Mouse (Mus musculus) monocyte, adult 2 months (primary cell): ENCODE results near the gene Lin7b.
A peak's percentile ranks its signal among the peaks of the same experiment; 100 is the strongest.

ENCODE experiments used
- DNase-seq, 2 experiments: peaks; one replicate each; pipeline ENCODE4 v3.0.0; 2022; ENCODE audit warnings: low spot score in 2 of 2, low read depth in 1 of 2

Lin7b gene

DNA sequence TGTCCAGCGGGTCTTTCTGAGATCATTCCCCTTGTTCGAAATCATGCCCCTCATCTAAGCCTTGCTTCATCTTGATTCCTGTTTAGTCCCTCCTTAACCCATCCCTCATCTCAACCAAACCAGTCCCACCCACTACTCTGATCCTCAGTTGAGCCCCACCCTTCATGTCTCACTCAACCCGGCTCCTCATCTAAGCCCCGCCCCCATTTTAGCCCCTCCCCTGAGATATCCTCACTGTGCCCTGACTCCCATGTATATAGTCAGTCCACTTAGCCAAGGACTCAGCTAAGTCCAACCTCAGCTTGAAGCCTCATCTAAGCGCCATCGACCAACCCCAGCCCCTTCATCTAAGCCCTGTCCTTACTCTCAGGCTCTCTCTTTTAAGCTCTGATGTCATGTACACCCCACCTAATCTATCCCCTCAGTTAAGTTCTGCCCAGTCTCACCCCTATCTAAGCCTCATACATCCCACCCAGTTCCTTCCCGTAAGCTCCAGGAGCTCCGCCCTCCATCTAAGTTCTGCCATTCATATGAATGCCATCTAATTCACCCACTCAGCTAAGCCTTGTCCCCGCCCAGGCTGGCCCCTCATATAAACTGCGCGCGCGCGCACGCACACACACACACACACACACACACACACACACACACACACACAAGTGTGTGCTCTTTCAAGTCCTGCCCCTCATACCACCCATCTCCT lies 14.9 kb downstream of the Lin7b start:
- DNase-seq: no peak

GRCm38 (mm10) chr7:45353041-45353440 lies 17.3 kb downstream of the Lin7b start:
- no peak for DNase-seq

DNA sequence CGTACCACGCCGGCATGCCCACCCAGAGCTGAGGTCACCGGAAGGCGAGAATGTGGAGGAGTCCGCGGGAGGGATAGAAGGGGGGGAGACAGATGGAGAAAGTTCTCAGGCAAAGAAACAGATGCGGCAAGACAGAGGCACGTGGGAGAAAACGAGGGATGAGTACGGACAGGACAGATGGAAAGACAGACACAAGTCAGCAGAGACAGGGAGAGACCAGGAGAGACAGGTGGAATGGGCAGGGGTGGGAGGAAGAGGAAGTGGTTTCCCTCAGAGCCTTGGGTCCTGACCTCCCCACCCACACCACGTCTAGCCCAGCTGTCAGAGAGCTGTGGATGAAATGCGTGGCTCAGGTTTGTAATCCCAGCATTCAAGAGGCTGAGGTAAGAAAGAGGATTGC lies 23.5 kb downstream of the Lin7b start:
- DNase-seq: no peak

DNA sequence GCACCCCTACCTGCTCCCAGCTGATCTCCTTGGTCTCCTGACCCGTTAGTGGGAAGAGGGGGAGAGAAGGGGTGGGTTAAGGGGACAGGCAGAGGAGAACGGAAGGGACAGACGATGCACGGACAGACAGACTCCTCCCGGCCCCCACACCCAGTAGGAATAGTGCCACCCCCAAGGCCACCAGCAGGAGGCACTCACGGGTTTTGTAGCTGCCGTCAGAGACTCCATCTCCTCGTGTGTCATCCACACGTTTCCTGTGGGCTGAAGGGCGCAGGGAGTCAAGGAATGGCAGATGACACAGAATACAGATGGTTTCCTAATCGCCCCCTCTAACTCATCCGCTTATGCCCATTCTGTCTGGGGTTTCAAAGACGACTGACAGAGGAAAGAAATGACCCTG lies 26.8 kb downstream of the Lin7b start:
- no peak for DNase-seq

DNA sequence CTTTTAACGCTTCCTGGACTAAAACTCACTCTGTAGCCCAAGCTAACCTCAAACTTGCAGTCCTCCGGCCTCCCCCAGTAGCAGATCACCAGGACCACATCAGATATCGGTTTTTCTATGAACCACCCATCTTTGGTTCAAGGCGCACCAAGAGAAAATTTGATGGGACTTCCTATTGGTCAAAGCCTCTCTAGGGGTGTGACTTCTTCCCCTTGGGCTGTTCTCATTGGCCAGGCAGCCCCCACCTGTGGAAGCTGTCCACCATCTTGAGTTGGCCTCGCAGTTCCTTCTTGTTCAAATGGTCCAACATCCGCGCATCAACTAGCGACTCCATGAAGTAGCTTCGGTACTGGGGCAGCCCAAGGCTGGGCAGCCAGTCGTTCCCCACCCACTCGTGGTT lies 28.3 kb downstream of the Lin7b start:
- no peak for DNase-seq

DNA sequence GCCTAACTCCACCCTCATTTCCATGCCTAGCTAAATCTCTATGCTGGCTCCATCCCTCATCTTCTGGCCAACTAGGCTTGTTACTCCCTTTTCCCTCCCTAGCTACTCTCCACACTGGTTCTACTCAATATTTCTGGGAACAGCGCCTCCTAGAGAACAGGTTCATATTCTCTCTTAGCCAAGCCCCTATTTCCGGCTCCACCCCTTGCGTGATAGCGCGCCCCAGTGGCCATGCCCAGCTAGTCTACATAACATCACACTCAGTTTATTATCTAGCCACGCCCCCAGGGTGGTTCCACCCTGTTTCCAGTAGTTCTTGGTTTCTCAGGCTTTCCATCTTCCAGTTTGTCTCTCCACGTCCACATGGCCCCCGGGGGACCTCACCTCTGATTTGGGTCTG lies 29.1 kb downstream of the Lin7b start:
- peak; percentile 66 to 77 for DNase-seq

GRCm38 (mm10) chr7:45340669-45341068 lies 29.7 kb downstream of the Lin7b start:
- DNase-seq: no peak

- DNase-seq: no peak
Observed at GRCm38 (mm10) chr7:45340066-45340442, 30.3 kb downstream of the Lin7b start.

- DNase-seq: peak in 1 of 2 experiments; percentile 65
Observed at GRCm38 (mm10) chr7:45339410-45340065, 30.8 kb downstream of the Lin7b start.

- DNase-seq: no peak
Observed at GRCm38 (mm10) chr7:45338161-45338911, 32.0 kb downstream of the Lin7b start.

- no peak for DNase-seq
Observed at GRCm38 (mm10) chr7:45337469-45337868, 32.9 kb downstream of the Lin7b start.

GRCm38 (mm10) chr7:45336319-45336718 lies 34.1 kb downstream of the Lin7b start:
- no peak for DNase-seq

DNA sequence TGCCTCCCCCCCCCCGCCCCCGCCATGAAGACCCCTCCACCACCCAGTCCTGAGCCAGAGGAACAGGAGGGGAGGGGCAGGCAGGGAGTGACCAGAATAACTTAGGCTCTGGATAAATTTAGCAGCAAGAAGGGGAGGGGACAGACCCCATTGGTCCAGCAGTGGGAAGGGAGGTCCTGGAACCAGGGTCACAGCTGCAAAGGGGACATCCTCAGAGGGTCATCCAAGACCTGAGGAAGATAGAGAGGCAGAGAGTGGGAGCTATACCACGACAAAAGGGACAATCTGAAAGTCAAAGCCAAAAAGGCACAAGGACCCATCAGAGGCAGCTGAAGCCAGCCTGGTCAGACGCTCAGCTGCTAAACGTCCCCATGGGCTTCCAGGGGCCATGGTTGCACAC lies 35.3 kb downstream of the Lin7b start, which contains the start of gene Hrc:
TSS of gene Hrc (plus strand) at position 235 of the 400 bp plus-strand sequence.
- DNase-seq: no peak

DNA sequence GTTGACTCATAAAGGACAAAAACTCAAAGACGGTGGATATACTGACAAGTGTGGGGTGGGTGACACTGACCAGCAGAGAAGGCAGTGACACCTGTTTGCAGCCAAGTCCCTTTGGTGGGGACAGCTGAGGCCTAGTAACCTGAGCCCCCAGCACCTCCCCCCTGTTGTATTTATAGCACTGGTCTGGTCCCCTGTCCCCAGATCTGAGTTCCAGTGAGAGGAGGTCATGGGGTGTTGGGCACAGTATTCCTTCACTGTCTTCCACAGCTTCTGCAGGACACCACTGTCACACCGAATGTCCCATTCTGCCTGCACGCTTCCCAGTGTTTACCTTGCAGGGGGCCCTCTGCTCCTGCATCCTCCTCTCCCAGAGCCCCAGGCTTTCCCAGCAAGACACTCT lies 35.8 kb downstream of the Lin7b start:
- DNase-seq: no peak

DNA sequence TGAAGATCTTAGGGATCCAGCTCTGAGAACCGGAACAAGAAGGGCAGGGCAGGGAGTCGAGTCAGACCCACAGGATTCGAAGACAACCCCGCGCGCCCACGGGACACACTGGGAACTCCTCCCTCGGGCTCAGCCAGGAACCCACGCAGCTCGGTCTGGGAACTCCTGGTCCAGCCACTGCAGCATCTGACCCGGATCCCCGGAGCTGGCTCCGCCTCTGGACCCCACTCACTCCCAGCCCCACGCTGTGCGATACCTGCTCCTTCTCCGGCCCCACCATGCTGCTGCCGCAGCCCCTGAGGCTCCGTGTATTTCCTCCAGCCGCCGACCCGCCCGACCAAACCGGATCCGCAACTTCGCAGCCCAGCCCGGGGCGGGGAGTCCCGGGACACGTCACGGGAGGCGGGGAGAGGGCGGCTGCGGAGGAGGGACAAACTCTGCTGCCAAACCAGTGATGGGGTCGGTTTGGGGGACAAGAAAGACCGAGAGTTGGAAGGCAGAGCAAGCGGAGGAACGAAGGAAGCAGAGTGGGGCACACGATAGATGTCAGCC lies 36.9 kb downstream of the Lin7b start, which contains the start of gene Trpm4:
TSS of gene Trpm4 (minus strand) at position 350 of the 552 bp plus-strand sequence.
- DNase-seq: peak in 1 of 2 experiments; percentile 80

DNA sequence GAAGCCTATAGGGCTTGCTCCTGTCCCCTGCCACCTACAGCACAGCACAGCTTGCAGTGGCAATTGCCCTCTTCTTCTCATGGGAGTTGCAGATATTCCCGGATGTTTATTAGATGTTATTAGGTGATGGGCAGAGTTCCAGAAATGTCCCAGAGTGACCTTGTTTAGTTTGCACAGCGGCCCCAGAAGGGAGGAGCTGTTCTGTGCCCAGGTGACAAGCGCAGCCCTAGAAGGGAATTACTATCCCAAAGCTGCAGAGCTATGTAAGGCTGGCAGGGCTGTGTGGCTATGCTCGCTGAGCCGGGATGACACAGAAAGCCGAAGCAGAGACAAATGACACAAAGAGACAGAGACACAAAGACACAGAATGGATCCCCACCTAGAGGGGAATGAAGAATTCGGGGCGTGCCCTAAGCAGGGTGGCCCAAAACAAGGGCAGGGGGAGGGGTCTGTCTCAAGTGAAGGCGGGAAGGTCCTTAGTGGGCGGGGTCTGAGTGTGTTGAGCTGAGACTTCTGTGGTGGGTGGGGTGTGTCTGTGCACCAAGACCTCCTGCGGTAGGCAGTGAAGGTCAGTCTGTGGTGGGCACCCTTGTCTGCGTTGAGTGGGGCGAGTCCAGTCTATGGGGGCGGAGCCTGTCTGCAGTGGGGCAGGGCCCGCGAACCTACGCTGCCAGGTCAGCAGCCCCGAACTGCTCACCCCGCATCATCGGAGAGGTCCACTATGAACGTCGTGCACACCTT lies 37.5 kb downstream of the Lin7b start:
- no peak for DNase-seq

GRCm38 (mm10) chr7:45331502-45331901 lies 38.9 kb downstream of the Lin7b start:
- no peak for DNase-seq

GRCm38 (mm10) chr7:45328841-45329475 lies 41.4 kb downstream of the Lin7b start:
- DNase-seq: no peak

DNA sequence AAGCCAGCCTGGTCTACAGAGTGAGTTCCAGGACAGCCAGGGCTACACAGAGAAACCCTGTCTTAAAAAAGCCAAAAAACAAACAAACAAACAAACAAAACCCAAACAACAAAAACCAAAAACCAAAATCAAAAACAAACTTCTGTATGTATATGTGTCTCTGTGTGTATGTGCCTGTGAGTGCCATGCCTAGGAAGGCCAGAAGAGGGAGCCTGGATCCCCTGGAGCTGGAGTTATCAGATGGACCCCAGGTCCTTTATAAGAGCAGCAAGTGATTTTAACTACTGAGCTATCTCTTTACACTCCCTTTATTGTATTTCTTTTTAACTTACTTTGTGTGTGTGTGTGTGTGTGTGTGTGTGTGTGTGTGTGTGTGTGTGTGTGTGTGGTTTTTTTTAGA lies 44.6 kb downstream of the Lin7b start:
- DNase-seq: no peak

- no peak for DNase-seq
Observed at GRCm38 (mm10) chr7:45323069-45323468, 47.3 kb downstream of the Lin7b start.

DNA sequence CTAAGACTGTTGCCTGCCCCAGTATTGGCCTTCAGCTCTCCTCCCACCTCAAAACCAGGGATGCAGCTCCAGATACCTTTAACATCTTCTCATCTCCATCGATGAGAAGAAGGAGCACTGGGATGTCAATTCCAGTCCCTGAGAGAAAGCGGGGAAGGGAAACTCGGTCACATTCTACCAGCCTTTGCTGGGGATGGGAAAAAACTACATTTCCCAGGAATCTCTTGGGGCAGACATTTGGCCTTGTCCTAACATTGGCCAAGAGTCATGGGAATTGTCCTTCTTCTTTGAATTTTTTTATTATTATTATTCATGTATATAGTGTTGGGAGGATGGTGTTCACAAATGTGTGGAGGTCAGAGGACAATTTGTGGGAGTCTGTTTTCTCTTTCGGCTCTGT lies 48.1 kb downstream of the Lin7b start:
- no peak for DNase-seq
